Mouse (Mus musculus) lung, embryonic 14.5 days (tissue): ENCODE results near the gene Birc5. TPM values are rescaled to one million over a fixed set of nuclear protein-coding genes. Genes with fewer than 3 reads are reported as not detected.
A peak's percentile ranks its signal among the peaks of the same experiment; 100 is the strongest.

Experiments used
- ATAC-seq: fragments of 200-750 bp; cut with Nextera tagmentation; 2 replicates; pipeline ENCODE4 v1.8.0; 2017; ENCODE audit warnings: mild to moderate bottlenecking, moderate TSS enrichment, moderate library complexity; ENCODE audit not compliant: insufficient read depth
- DNase-seq: peaks from one replicate; pipeline ENCODE4 v3.0.0-alpha.2; 2015
- H3K27ac ChIP-seq: fragments of 300-500 bp; sonication (generic); 2 replicates; pipeline ENCODE4 v1.5.1; 2014; ENCODE audit warnings: low read depth, mild to moderate bottlenecking, moderate library complexity
- H3K27me3 ChIP-seq: fragments of 300-500 bp; sonication (generic); 2 replicates; pipeline ENCODE4 v1.6.1; 2014; ENCODE audit warnings: low read length, control low read depth; ENCODE audit not compliant: insufficient read depth
- H3K36me3 ChIP-seq: fragments of 300-500 bp; sonication (generic); 2 replicates; pipeline ENCODE4 v1.6.1; 2014; ENCODE audit warnings: control low read depth; ENCODE audit not compliant: insufficient read depth
- H3K4me1 ChIP-seq: fragments of 300-500 bp; sonication (generic); 2 replicates; pipeline ENCODE4 v1.6.1; 2014; ENCODE audit warnings: antibody characterized with exemption, control low read depth; ENCODE audit not compliant: insufficient read depth
- H3K4me2 ChIP-seq: fragments of 300-500 bp; sonication (generic); 2 replicates; pipeline ENCODE4 v1.6.1; 2014; ENCODE audit warnings: mild to moderate bottlenecking
- H3K4me3 ChIP-seq: fragments of 300-500 bp; sonication (generic); 2 replicates; pipeline ENCODE4 v1.5.1; 2014; ENCODE audit warnings: low read depth, low read length
- H3K9ac ChIP-seq: fragments of 300-500 bp; sonication (generic); 2 replicates; pipeline ENCODE4 v1.6.1; 2014
- H3K9me3 ChIP-seq: fragments of 300-500 bp; sonication (generic); 2 replicates; pipeline ENCODE4 v1.6.1; 2016; ENCODE audit warnings: low read depth, low read length, control low read depth
- CTCF ChIP-seq: IDR thresholded peaks from 2 replicates; pipeline ENCODE4 v1.5.1; 2016; ENCODE audit warnings: antibody characterized with exemption, low read depth
- WGBS: fragments of 180-500 bp; shearing (Covaris S2); extraction: QIAGEN DNeasy Blood & Tissue Kit; methylation state at CpG from one replicate; pipeline ENCODE4 v1.1.7; 2014; 5-methylcytosine and 5-hydroxymethylcytosine counted together
- polyA plus RNA-seq: library from polyadenylated mRNA; unstranded; fragments of >200 nt; fragmentation: Nextera tagmentation; extraction: Ambion mirVana; gene quantifications from 2 replicates; pipeline ENCODE4 v1.2.1, GENCODE M21; 2014

Gene Birc5
- polyA plus RNA-seq, 1 experiment from 2014 or later, result 399 TPM

- no peak for TF ChIP-seq CTCF
- H3K4me3 ChIP-seq, result no peak overlapping the region
- peak overlapping the region; percentile 14 for H3K4me2 ChIP-seq
- peak; percentile 26 for DNase-seq
- peaks cover 27% of the 10 kb centered on the region for H3K4me1 ChIP-seq
- H3K9me3 ChIP-seq, result no peaks in the 10 kb centered on the region
- 79% methylated on average over 1 of the region's 1 CpGs for WGBS
- peak; percentile 9; the same call in 1 of the 2 replicates for ATAC-seq
- H3K36me3 ChIP-seq, result no peaks in the 10 kb centered on the region
- H3K27me3 ChIP-seq, result no peaks in the 10 kb centered on the region
- H3K27ac ChIP-seq, result peak overlapping the region; percentile 69
- no peak overlapping the region for H3K9ac ChIP-seq
These were observed 33.2 kb downstream of the Birc5 start for GRCm38 (mm10) chr11:117882208-117882607.

GRCm38 (mm10) chr11:117886000-117886399 lies 36.9 kb downstream of the Birc5 start:
- Histone ChIP-seq H3K4me3 (no peak overlapping the region), H3K27ac (no peak overlapping the region), H3K4me1 (peaks cover 33% of the 10 kb centered on the region), H3K27me3 (0 out of 2 replicates have a peak, but pooled peaks cover 7% of the 10 kb centered on the region), H3K9ac (no peak overlapping the region), H3K4me2 (no peak overlapping the region), H3K36me3 (no peaks in the 10 kb centered on the region), H3K9me3 (no peaks in the 10 kb centered on the region)
- DNase-seq, result no peak
- ATAC-seq, result no peak
- WGBS, result 44% methylated on average over 5 of the region's 5 CpGs
- TF ChIP-seq CTCF, result no peak

GRCm38 (mm10) chr11:117888168-117888852 lies 39.3 kb downstream of the Birc5 start:
- no peak overlapping the region for H3K9ac ChIP-seq
- 25% methylated on average over 20 of the region's 20 CpGs for WGBS

GRCm38 (mm10) chr11:117888853-117889822 lies 40.1 kb downstream of the Birc5 start:
- Histone ChIP-seq H3K4me2 (peak overlapping the region; percentile 61), H3K27me3 (0 out of 2 replicates have a peak, but pooled peaks cover 7% of the 10 kb centered on the region), H3K27ac (no peak overlapping the region), H3K9me3 (no peaks in the 10 kb centered on the region), H3K36me3 (no peaks in the 10 kb centered on the region), H3K4me3 (peak overlapping the region; percentile 28), H3K4me1 (peaks cover 19% of the 10 kb centered on the region), H3K9ac (peak overlapping the region; percentile 48)
- 6% methylated on average over 33 of the region's 33 CpGs for WGBS
- peak; percentile 56 for DNase-seq
- peak; percentile 60 for ATAC-seq
- TF ChIP-seq CTCF, result no peak

More at GRCm38 (mm10) chr11:117888168-117888852, 39.3 kb downstream of the Birc5 start:
- no peak overlapping the region for H3K27ac ChIP-seq
- peaks cover 19% of the 10 kb centered on the region for H3K4me1 ChIP-seq
- no peak for DNase-seq
- H3K4me2 ChIP-seq, result peak overlapping the region; percentile 61
- 0 out of 2 replicates have a peak, but pooled peaks cover 7% of the 10 kb centered on the region for H3K27me3 ChIP-seq
- no peak for ATAC-seq
- TF ChIP-seq CTCF, result no peak
- no peaks in the 10 kb centered on the region for H3K9me3 ChIP-seq
- no peak overlapping the region for H3K4me3 ChIP-seq
- H3K36me3 ChIP-seq, result no peaks in the 10 kb centered on the region

GRCm38 (mm10) chr11:117889887-117890340 lies 40.9 kb downstream of the Birc5 start:
- 0 out of 2 replicates have a peak, but pooled peaks cover 7% of the 10 kb centered on the region for H3K27me3 ChIP-seq
- H3K27ac ChIP-seq, result no peak overlapping the region
- ATAC-seq (0 out of 2 replicates have a peak, but pooled peaks have one; percentile 11), DNase-seq (no peak)
- TF ChIP-seq CTCF, result no peak
- H3K9me3 ChIP-seq, result no peaks in the 10 kb centered on the region
- H3K4me1 ChIP-seq, result peaks cover 19% of the 10 kb centered on the region
- peak overlapping the region; percentile 28; the same call in 1 of the 2 replicates for H3K4me3 ChIP-seq
- H3K36me3 ChIP-seq, result no peaks in the 10 kb centered on the region
- WGBS, result 13% methylated on average over 11 of the region's 11 CpGs
- H3K9ac ChIP-seq, result peak overlapping the region; percentile 48; the same call in 1 of the 2 replicates
- peak overlapping the region; percentile 61 for H3K4me2 ChIP-seq

GRCm38 (mm10) chr11:117890519-117891282 lies 41.6 kb downstream of the Birc5 start:
- Histone ChIP-seq H3K4me2 (peak overlapping the region; percentile 16), H3K9ac (no peak overlapping the region), H3K4me1 (peaks cover 19% of the 10 kb centered on the region), H3K27ac (no peak overlapping the region), H3K9me3 (no peaks in the 10 kb centered on the region), H3K4me3 (no peak overlapping the region), H3K27me3 (0 out of 2 replicates have a peak, but pooled peaks cover 7% of the 10 kb centered on the region), H3K36me3 (no peaks in the 10 kb centered on the region)
- no peak for ATAC-seq
- DNase-seq, result peak; percentile 57
- 25% methylated on average over 13 of the region's 13 CpGs for WGBS
- peak; percentile 35; the same call in 1 of the 2 replicates for TF ChIP-seq CTCF
